Mouse (Mus musculus) heart, embryonic 10.5 days (tissue): ENCODE data around the gene Foxd1. TPM values are rescaled to one million over a fixed set of nuclear protein-coding genes. Genes with fewer than 3 reads are reported as not detected.

Source experiments
- DNase-seq: peaks from one replicate; pipeline ENCODE4 v3.0.0-alpha.2; 2017; ENCODE audit warnings: low spot score
- H3K27ac ChIP-seq: fragments of 300-500 bp; sonication (generic); 2 replicates; pipeline ENCODE4 v1.5.1; 2016; ENCODE audit warnings: mild to moderate bottlenecking
- H3K27me3 ChIP-seq: fragments of 300-500 bp; sonication (generic); 2 replicates; pipeline ENCODE4 v1.6.1; 2016; ENCODE audit warnings: mild to moderate bottlenecking; ENCODE audit not compliant: poor library complexity, insufficient read depth, severe bottlenecking
- H3K36me3 ChIP-seq: fragments of 300-500 bp; sonication (generic); 2 replicates; pipeline ENCODE4 v1.6.1; 2016; ENCODE audit warnings: mild to moderate bottlenecking, moderate library complexity
- H3K4me1 ChIP-seq: fragments of 300-500 bp; sonication (generic); 2 replicates; pipeline ENCODE4 v1.6.1; 2016; ENCODE audit warnings: mild to moderate bottlenecking
- H3K4me3 ChIP-seq: fragments of 300-500 bp; sonication (generic); 2 replicates; pipeline ENCODE4 v1.5.1; 2016; ENCODE audit warnings: mild to moderate bottlenecking, moderate library complexity
- H3K9me3 ChIP-seq: fragments of 300-500 bp; sonication (generic); 2 replicates; pipeline ENCODE4 v1.6.1; 2016; ENCODE audit warnings: mild to moderate bottlenecking, moderate library complexity
- WGBS: fragments of 180-500 bp; shearing (Covaris S2); methylation state at CpG from one replicate; pipeline ENCODE4 v1.1.7; 2016; 5-methylcytosine and 5-hydroxymethylcytosine counted together
- polyA plus RNA-seq: library from polyadenylated mRNA; unstranded; fragments of >200 nt; fragmentation: Nextera tagmentation; extraction: Ambion mirVana; gene quantifications from 2 replicates; pipeline ENCODE4 v1.2.1, GENCODE M21; 2016

Gene Foxd1
- polyA plus RNA-seq, 1 experiment from 2014 or later: 0.16 TPM

- Histone ChIP-seq H3K36me3 (no peaks in the 10 kb centered on the region), H3K4me3 (no peak overlapping the region), H3K27ac (no peak overlapping the region), H3K27me3 (peaks cover 40% of the 10 kb centered on the region), H3K4me1 (0 out of 2 replicates have a peak, but pooled peaks cover 4% of the 10 kb centered on the region), H3K9me3 (no peaks in the 10 kb centered on the region)
- no peak for DNase-seq
- 39% methylated on average over 3 of the region's 3 CpGs for whole genome bisulfite sequencing
These were observed 20.9 kb downstream of the Foxd1 start for GRCm38 (mm10) chr13:98374979-98375378.

DNA sequence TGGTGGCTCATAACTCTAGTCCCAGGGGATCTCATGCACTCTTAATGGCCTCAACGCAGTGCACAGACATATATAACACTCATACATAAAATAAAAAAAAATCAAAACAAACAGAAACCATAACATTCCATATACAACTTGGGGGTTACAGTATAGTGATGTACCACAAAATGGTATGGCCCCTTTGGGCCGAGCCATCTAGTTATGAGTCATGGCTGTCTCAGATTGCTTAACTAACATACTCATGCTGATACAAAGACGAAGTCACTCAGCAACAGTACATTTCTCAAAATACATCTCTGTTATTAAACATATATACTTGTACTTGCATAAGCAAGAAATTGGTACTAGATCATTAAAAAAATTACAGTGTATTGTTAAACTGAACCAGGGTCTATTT is 23.7 kb downstream of the Foxd1 start:
- no peak overlapping the region for H3K4me3 ChIP-seq
- DNase-seq: no peak
- no peak overlapping the region for H3K27ac ChIP-seq
- WGBS: 72% methylated on average over 3 of the region's 3 CpGs
- H3K4me1 ChIP-seq: 0 out of 2 replicates have a peak, but pooled peaks cover 4% of the 10 kb centered on the region
- peaks cover 19% of the 10 kb centered on the region; the same call in 1 of the 2 replicates for H3K27me3 ChIP-seq
- H3K9me3 ChIP-seq: no peaks in the 10 kb centered on the region
- H3K36me3 ChIP-seq: no peaks in the 10 kb centered on the region

- Histone ChIP-seq H3K9me3 (peaks cover 3% of the 10 kb centered on the region; the same call in 1 of the 2 replicates), H3K27ac (no peak overlapping the region), H3K4me3 (no peak overlapping the region), H3K36me3 (no peaks in the 10 kb centered on the region), H3K27me3 (peaks cover 9% of the 10 kb centered on the region; the same call in 1 of the 2 replicates), H3K4me1 (no peaks in the 10 kb centered on the region)
- DNase-seq: no peak
- WGBS: 80% methylated on average over 4 of the region's 4 CpGs
These were observed 28.7 kb downstream of the Foxd1 start for GRCm38 (mm10) chr13:98382751-98383150.

DNA sequence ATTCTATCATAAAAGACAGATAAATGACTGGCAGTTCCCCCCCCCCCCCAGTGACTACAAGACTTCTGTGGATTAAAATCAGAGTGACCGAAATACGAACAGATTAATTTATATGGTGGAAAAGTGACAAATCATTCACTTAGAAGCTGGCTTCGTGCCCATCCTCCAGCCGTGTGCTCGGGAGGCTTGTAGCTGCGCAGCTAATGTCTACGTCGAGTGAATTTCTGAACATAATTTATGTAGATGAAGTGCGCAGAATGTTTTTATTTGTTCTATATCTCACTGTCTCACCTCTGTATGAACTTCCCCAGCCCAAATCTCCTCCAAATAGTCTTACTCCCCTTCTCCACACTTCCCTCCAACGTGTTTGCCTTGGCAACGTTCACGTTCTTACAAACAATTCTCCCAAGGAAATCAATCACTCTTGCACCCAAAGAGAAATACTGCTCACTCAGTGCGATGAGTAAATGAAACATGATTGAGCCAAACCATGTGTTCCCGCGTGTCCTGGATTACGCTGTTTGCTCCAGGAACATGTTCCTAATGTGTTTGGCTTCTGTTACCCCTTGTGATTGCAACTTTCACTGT is 30.0 kb downstream of the Foxd1 start:
- no peaks in the 10 kb centered on the region for H3K36me3 ChIP-seq
- H3K27ac ChIP-seq: no peak overlapping the region
- H3K4me1 ChIP-seq: no peaks in the 10 kb centered on the region
- peaks cover 3% of the 10 kb centered on the region; the same call in 1 of the 2 replicates for H3K9me3 ChIP-seq
- DNase-seq: no peak
- peaks cover 21% of the 10 kb centered on the region for H3K27me3 ChIP-seq
- no peak overlapping the region for H3K4me3 ChIP-seq
- 82% methylated on average over 16 of the region's 16 CpGs for WGBS

DNA sequence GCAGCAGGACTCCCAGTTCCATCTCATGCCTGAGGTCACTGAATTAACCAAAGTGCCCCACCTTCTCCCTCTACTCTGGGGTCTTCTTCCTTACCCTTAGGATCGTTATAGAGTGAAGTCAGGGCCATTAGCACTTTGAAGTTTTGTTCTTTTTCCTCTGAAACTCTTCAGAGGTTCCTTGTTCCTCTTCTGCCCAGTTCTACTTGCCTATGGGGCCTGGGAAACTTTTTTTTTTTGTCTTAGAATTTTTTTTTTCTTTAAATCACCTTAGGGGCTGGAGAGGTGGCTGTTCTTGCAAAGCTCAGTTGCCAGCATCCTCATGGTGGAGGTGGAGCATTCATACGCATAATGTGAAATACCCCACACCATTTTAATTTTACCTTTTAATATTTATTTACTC is 31.8 kb downstream of the Foxd1 start:
- Histone ChIP-seq H3K9me3 (peaks cover 3% of the 10 kb centered on the region; the same call in 1 of the 2 replicates), H3K36me3 (no peaks in the 10 kb centered on the region), H3K27ac (no peak overlapping the region), H3K27me3 (peaks cover 40% of the 10 kb centered on the region), H3K4me3 (no peak overlapping the region), H3K4me1 (no peaks in the 10 kb centered on the region)
- 75% methylated on average over 2 of the region's 2 CpGs for WGBS
- no peak for DNase-seq

DNA sequence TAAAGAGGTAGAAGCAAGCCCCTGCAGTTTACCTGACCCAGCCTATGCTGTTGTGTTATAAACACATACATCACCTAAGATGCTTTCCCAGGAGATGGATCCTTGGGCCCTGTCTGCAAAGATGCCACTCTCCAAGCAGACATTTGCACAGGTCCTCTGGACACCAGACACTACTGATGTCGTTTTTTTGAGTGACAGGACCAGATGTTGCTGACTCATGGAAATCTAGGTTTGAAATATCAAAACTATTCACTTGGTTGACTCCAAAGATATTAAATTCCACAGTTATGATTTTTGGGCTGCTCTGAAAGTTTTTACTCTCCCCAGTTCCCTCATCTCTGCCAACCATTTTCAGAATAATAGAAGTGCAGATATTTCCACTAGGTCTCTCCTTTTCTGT is 35.0 kb downstream of the Foxd1 start:
- no peak for DNase-seq
- H3K9me3 ChIP-seq: peaks cover 3% of the 10 kb centered on the region; the same call in 1 of the 2 replicates
- 44% methylated on average over 1 of the region's 1 CpGs for WGBS
- no peak overlapping the region for H3K4me3 ChIP-seq
- H3K36me3 ChIP-seq: no peaks in the 10 kb centered on the region
- peaks cover 68% of the 10 kb centered on the region for H3K27me3 ChIP-seq
- peaks cover 5% of the 10 kb centered on the region for H3K4me1 ChIP-seq
- H3K27ac ChIP-seq: no peak overlapping the region

DNA sequence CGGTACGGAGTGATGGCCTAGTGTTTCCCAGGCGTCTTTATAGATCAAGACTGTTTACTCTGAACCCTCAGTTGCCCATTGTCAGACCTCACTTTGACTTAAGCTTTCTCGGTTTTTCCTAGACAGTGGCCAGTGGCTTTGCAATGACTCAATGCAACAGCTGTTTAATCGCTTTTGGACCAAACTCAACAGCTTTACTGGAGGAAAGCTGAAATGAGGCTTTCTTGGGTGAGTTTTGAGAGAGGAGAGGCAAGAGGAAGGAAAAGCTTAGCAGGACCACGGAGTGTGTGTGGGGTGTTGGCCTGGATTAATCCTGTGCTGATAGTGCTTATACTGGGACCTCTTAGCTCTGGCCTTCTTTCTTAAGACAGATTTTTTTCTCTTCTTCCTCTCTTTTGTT is 36.3 kb downstream of the Foxd1 start:
- Histone ChIP-seq H3K27ac (no peak overlapping the region), H3K36me3 (no peaks in the 10 kb centered on the region), H3K9me3 (peaks cover 3% of the 10 kb centered on the region; the same call in 1 of the 2 replicates), H3K27me3 (peaks cover 65% of the 10 kb centered on the region), H3K4me1 (peaks cover 5% of the 10 kb centered on the region), H3K4me3 (peak overlapping the region; percentile 68)
- no peak for DNase-seq
- WGBS: 19% methylated on average over 6 of the region's 6 CpGs

DNA sequence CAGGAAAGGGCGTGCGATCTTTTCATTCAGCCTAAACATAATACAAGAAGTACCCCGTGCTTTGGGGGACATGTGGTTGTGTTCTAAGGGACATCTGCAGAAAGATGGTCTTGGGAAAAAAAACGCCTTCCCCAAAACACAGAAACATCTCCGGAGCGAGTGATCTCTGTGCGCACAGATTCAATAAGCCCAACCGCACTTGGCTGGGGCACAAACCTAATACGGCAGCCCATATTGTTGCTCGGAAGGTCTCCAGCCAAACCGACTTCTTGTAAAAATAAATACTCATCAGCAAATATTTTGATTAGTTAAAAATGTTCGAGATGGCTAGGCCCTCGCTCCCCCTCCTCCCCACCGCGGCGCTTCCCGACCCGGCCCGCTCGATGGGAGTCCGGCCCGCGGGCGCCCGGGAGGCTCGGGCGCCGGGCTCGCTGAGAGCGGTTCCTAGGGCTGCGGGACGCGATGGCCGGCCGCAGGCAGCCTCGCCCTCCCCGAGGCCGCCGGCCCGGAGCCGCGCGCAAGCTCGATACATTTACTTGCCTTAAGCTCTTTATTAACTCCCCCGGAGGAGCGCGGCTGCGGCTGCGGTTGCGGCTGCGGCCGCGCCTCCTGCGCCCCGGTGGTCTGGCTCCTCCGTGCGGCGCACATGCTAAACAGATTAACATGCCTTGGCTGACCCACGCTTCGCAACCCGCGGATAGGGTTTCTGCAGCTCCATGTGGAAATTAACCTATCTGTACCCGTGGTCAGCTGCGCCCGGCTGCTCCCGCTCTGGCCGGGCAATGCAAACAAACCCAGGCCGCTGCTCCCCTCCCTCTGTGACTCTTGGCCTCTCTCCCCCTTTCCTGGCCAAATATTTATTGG is 37.0 kb downstream of the Foxd1 start:
- H3K27ac ChIP-seq: peak overlapping the region; percentile 72; the same call in 1 of the 2 replicates
- H3K9me3 ChIP-seq: peaks cover 3% of the 10 kb centered on the region; the same call in 1 of the 2 replicates
- WGBS: 1% methylated on average over 68 of the region's 68 CpGs
- H3K27me3 ChIP-seq: peaks cover 65% of the 10 kb centered on the region
- H3K4me1 ChIP-seq: peaks cover 5% of the 10 kb centered on the region
- DNase-seq: no peak
- peak overlapping the region; percentile 68 for H3K4me3 ChIP-seq
- H3K36me3 ChIP-seq: no peaks in the 10 kb centered on the region

GRCm38 (mm10) chr13:98391635-98391990 is 37.6 kb downstream of the Foxd1 start:
- WGBS: 7% methylated on average over 4 of the region's 4 CpGs

GRCm38 (mm10) chr13:98392031-98392430 is 38.0 kb downstream of the Foxd1 start:
- Histone ChIP-seq H3K27me3 (peaks cover 65% of the 10 kb centered on the region), H3K9me3 (no peaks in the 10 kb centered on the region), H3K27ac (no peak overlapping the region), H3K4me1 (peaks cover 5% of the 10 kb centered on the region), H3K4me3 (no peak overlapping the region), H3K36me3 (no peaks in the 10 kb centered on the region)
- DNase-seq: no peak
- 35% methylated on average over 6 of the region's 6 CpGs for WGBS

More at GRCm38 (mm10) chr13:98391635-98391990, 37.6 kb downstream of the Foxd1 start:
- peaks cover 5% of the 10 kb centered on the region for H3K4me1 ChIP-seq
- no peaks in the 10 kb centered on the region for H3K9me3 ChIP-seq
- H3K4me3 ChIP-seq: peak overlapping the region; percentile 68
- no peak overlapping the region for H3K27ac ChIP-seq
- DNase-seq: no peak
- H3K36me3 ChIP-seq: no peaks in the 10 kb centered on the region
- peaks cover 65% of the 10 kb centered on the region for H3K27me3 ChIP-seq

DNA sequence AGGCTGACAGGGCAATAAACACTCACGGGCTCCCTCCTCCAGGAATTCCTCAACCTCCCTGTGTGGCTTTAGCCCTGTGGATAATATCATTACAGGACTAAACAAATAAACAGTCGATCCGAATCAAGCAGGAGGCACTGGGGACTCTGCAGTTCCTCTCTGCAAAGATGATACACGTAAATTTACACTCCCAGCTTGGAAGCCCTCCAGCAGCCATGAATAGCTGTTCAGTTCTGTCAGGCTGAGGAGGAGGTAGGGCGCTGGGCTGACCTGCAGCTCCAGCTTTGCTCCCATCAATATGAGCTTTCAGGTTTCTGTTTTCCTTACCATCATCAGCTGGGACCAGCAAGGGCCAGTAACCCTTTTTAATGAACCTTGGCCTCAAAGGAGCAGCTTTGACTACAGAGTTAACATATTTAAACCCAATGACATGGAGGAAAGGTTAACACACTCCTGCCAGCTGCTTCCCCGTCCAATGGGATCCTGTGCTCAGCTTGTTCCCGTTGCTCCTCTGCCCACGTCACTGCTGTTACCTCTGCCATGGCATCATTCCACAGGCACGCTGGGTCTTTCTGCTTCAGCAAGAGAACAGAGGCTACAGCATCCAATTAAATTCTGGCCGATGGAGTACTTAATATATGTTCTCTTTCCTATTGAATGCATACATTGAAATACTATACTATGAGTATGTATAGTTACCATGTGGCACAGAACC is 39.5 kb downstream of the Foxd1 start:
- no peaks in the 10 kb centered on the region for H3K9me3 ChIP-seq
- H3K4me1 ChIP-seq: peaks cover 5% of the 10 kb centered on the region
- H3K27ac ChIP-seq: no peak overlapping the region
- 27% methylated on average over 10 of the region's 10 CpGs for WGBS
- H3K36me3 ChIP-seq: no peaks in the 10 kb centered on the region
- peaks cover 59% of the 10 kb centered on the region for H3K27me3 ChIP-seq
- DNase-seq: no peak
- no peak overlapping the region for H3K4me3 ChIP-seq
